Mouse (Mus musculus) midbrain, embryonic 16.5 days (tissue): ENCODE results near the gene Nr2c2. TPM values are rescaled to one million over a fixed set of nuclear protein-coding genes. Genes with fewer than 3 reads are reported as not detected.
A peak's percentile ranks its signal among the peaks of the same experiment; 100 is the strongest.

Experiments used
- ATAC-seq: fragments of 200-750 bp; cut with Nextera tagmentation; 2 replicates; pipeline ENCODE4 v1.8.0; 2017; ENCODE audit warnings: moderate TSS enrichment
- H3K27ac ChIP-seq: fragments of 300-500 bp; sonication (generic); 2 replicates; pipeline ENCODE4 v1.5.1; 2014; ENCODE audit warnings: mild to moderate bottlenecking, low read length, mixed read lengths
- H3K27me3 ChIP-seq: fragments of 300-500 bp; sonication (generic); 2 replicates; pipeline ENCODE4 v1.6.1; 2014; ENCODE audit warnings: low read depth, low read length, mixed read lengths; ENCODE audit not compliant: control insufficient read depth, insufficient read depth
- H3K36me3 ChIP-seq: fragments of 300-500 bp; sonication (generic); 2 replicates; pipeline ENCODE4 v1.6.1; 2014; ENCODE audit warnings: mild to moderate bottlenecking, low read length, moderate library complexity, mixed read lengths; ENCODE audit not compliant: control insufficient read depth, insufficient read depth
- H3K4me1 ChIP-seq: fragments of 300-500 bp; sonication (generic); 2 replicates; pipeline ENCODE4 v1.6.1; 2014; ENCODE audit warnings: mild to moderate bottlenecking, low read length, mixed read lengths; ENCODE audit not compliant: control insufficient read depth, insufficient read depth
- H3K4me2 ChIP-seq: fragments of 300-500 bp; sonication (generic); 2 replicates; pipeline ENCODE4 v1.6.1; 2014; ENCODE audit warnings: mild to moderate bottlenecking, low read length, mixed read lengths
- H3K4me3 ChIP-seq: fragments of 300-500 bp; sonication (generic); 2 replicates; pipeline ENCODE4 v1.5.1; 2014; ENCODE audit warnings: low read depth, mild to moderate bottlenecking, low read length, moderate library complexity, mixed read lengths
- H3K9ac ChIP-seq: fragments of 300-500 bp; sonication (generic); 2 replicates; pipeline ENCODE4 v1.6.1; 2014; ENCODE audit warnings: low read depth, low read length, mixed read lengths
- H3K9me3 ChIP-seq: fragments of 300-500 bp; sonication (generic); replicated peaks from 2 replicates; pipeline ENCODE4 v1.6.1; 2014; ENCODE audit warnings: mild to moderate bottlenecking, low read length, mixed read lengths; ENCODE audit not compliant: control insufficient read depth, poor library complexity, severe bottlenecking
- WGBS: fragments of 180-500 bp; shearing (Covaris S2); extraction: QIAGEN DNeasy Blood & Tissue Kit; methylation state at CpG from one replicate; pipeline ENCODE4 v1.1.7; 2014; 5-methylcytosine and 5-hydroxymethylcytosine counted together
- polyA plus RNA-seq: library from polyadenylated mRNA; unstranded; fragments of >200 nt; fragmentation: Nextera tagmentation; extraction: Ambion mirVana; gene quantifications from 2 replicates; pipeline ENCODE4 v1.2.1, GENCODE M21; 2015

Gene Nr2c2
- polyA plus RNA-seq, 1 experiment from 2014 or later, result 18.7 TPM

DNA sequence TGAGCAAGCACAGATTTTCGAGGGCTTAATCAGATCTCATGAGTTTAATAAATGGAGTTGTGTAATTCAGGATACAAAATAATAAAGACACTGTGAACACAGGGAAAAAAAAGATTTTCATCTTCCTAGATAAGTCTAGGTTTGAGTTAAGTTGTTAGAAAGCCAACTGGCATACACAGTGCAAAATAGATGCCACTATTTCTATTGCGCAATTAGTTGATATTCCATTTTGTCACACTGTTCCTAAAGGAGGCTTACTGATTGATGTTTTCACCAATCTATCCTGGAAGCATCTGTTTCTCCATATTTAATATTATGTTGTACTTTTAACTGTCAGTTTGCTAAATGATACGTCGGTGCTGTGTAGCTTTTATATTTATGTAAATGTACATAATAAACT, 54.7 kb downstream of the Nr2c2 start:
- Histone ChIP-seq H3K27ac (no peak overlapping the region), H3K9me3 (no peaks in the 10 kb centered on the region), H3K9ac (no peak overlapping the region), H3K27me3 (no peaks in the 10 kb centered on the region), H3K4me2 (no peak overlapping the region), H3K36me3 (peaks cover 6% of the 10 kb centered on the region; the same call in 1 of the 2 replicates), H3K4me3 (no peak overlapping the region), H3K4me1 (no peaks in the 10 kb centered on the region)
- 98% methylated on average over 4 of the region's 4 CpGs for WGBS
- ATAC-seq, result no peak

GRCm38 (mm10) chr6:92153774-92154173, 62.6 kb downstream of the Nr2c2 start:
- H3K27ac ChIP-seq, result no peak overlapping the region
- H3K9me3 ChIP-seq, result no peaks in the 10 kb centered on the region
- H3K4me2 ChIP-seq, result no peak overlapping the region
- no peaks in the 10 kb centered on the region for H3K27me3 ChIP-seq
- 92% methylated on average over 1 of the region's 1 CpGs for whole genome bisulfite sequencing
- H3K4me3 ChIP-seq, result no peak overlapping the region
- no peaks in the 10 kb centered on the region for H3K4me1 ChIP-seq
- H3K9ac ChIP-seq, result no peak overlapping the region
- ATAC-seq, result no peak
- H3K36me3 ChIP-seq, result peaks cover 31% of the 10 kb centered on the region

DNA sequence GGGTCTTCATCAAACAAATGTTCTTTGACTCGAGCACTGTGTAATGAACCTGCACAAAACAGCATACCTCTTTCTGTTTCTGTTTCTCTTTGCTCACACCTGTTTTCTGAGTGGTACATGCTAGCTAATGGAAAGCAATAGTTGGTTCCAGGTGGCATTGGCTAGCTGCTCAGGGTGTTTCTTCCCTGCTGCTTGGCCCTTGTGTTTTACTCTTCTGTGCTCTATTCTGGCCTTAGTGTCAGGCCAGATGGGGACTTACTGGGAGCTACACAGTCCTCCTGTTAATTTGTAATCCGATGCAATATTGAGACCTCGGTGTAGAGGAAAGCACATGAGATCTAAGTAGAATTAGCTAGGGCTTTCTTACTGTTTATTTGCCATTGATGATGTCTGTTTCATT, 67.6 kb downstream of the Nr2c2 start:
- Histone ChIP-seq H3K4me1 (no peaks in the 10 kb centered on the region), H3K27ac (no peak overlapping the region), H3K4me2 (no peak overlapping the region), H3K9ac (no peak overlapping the region), H3K27me3 (no peaks in the 10 kb centered on the region), H3K4me3 (no peak overlapping the region), H3K9me3 (no peaks in the 10 kb centered on the region), H3K36me3 (peaks cover 50% of the 10 kb centered on the region)
- 92% methylated on average over 3 of the region's 3 CpGs for WGBS
- no peak for ATAC-seq

GRCm38 (mm10) chr6:92162724-92163123, 71.5 kb downstream of the Nr2c2 start:
- no peak for ATAC-seq
- Histone ChIP-seq H3K9ac (no peak overlapping the region), H3K4me3 (no peak overlapping the region), H3K4me2 (no peak overlapping the region), H3K27me3 (no peaks in the 10 kb centered on the region), H3K36me3 (peaks cover 52% of the 10 kb centered on the region), H3K9me3 (no peaks in the 10 kb centered on the region), H3K27ac (no peak overlapping the region), H3K4me1 (no peaks in the 10 kb centered on the region)
- WGBS, result 86% methylated on average over 1 of the region's 1 CpGs

DNA sequence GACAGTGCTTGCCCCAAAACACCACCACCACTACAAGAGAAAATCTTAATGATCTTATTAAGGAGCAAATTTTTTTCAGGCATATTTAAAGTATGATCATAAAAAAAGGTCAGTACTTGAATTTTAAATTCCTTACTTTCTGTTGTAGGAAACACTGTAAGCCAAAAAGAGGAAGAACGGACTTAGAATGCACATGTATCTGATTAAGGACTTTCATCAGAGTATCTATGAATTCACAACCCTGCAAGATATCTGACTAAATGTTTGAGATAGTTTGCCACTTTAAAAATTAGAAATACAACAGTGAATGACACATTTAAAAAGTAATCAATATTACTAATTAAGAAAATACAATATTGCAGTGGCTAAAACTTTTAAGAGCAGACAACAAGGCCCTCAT, 85.3 kb downstream of the Nr2c2 start:
- H3K27ac ChIP-seq, result no peak overlapping the region
- no peaks in the 10 kb centered on the region for H3K4me1 ChIP-seq
- H3K36me3 ChIP-seq, result peaks cover 35% of the 10 kb centered on the region
- WGBS, result 100% methylated on average over 1 of the region's 1 CpGs
- H3K9me3 ChIP-seq, result no peaks in the 10 kb centered on the region
- H3K27me3 ChIP-seq, result no peaks in the 10 kb centered on the region
- no peak for ATAC-seq
- H3K9ac ChIP-seq, result no peak overlapping the region
- H3K4me2 ChIP-seq, result no peak overlapping the region
- no peak overlapping the region for H3K4me3 ChIP-seq

- peak within 1 kb of the TSS; percentile 85 for H3K9ac ChIP-seq
- H3K36me3 ChIP-seq, result peaks cover 14% of the 10 kb centered on the region
- H3K9me3 ChIP-seq, result no peaks in the 10 kb centered on the region
- H3K4me2 ChIP-seq, result peak within 1 kb of the TSS; percentile 84
- under 1% methylated on average over 42 of the region's 42 CpGs for WGBS
- ATAC-seq, result peak; percentile 95
- H3K27me3 ChIP-seq, result no peaks in the 10 kb centered on the region
- H3K4me3 ChIP-seq, result peak within 1 kb of the TSS; percentile 85
- H3K4me1 ChIP-seq, result peaks cover 14% of the 10 kb centered on the region
- peak within 1 kb of the TSS; percentile 82 for H3K27ac ChIP-seq
Measured at GRCm38 (mm10) chr6:92183621-92184131, 92.5 kb downstream of the Nr2c2 start, which contains the start of gene Mrps25. Mrps25 (minus strand) TSS chr6:92184033.

DNA sequence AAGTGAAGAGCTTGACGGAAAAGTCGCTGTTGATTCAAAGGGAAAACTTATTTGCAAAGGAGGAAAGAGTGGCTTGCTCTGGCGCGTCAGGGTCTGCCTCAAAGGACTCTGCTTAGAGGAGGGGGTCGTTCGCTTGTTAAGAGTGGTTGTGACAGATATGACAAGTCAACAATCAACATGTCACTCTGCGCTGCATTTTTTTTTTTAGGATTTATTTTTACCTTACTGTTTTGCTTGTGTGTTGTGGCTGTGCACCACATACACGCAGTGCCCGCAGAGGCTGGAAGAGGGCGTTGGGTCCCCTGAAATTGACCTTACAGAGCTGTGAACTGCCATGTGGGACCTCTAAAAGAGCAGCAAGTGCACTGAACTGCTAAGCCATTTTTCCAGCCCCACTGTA, 93.0 kb downstream of the Nr2c2 start:
- Histone ChIP-seq H3K4me1 (peaks cover 14% of the 10 kb centered on the region), H3K4me3 (peak overlapping the region; percentile 85), H3K9me3 (no peaks in the 10 kb centered on the region), H3K27me3 (no peaks in the 10 kb centered on the region), H3K27ac (peak overlapping the region; percentile 82), H3K9ac (peak overlapping the region; percentile 85), H3K4me2 (peak overlapping the region; percentile 84), H3K36me3 (peaks cover 14% of the 10 kb centered on the region)
- peak; percentile 77 for ATAC-seq
- 8% methylated on average over 10 of the region's 10 CpGs for WGBS

DNA sequence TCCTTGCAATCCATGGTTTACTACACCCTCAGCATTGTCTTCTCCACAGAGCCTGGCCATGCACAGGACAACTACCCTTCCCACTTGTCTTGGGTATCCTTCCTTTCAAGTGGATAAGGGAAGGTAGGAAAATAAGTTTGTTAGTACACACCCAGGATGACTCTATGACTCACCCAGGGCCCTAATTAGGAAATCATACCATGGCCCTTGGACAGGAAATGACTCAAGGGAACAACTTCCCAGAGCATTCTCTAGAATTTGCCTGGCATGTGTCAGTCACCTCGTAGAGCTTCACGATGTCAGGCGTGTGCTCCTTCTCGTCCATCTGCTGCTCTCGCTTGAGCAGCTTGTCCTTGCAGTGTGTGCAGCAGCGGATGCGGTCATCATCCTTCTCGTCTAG, 108.2 kb downstream of the Nr2c2 start:
- Histone ChIP-seq H3K27me3 (no peaks in the 10 kb centered on the region), H3K4me2 (no peak overlapping the region), H3K9me3 (no peaks in the 10 kb centered on the region), H3K4me1 (no peaks in the 10 kb centered on the region), H3K4me3 (no peak overlapping the region), H3K36me3 (peaks cover 33% of the 10 kb centered on the region), H3K27ac (no peak overlapping the region), H3K9ac (no peak overlapping the region)
- 94% methylated on average over 8 of the region's 8 CpGs for WGBS
- ATAC-seq, result no peak

DNA sequence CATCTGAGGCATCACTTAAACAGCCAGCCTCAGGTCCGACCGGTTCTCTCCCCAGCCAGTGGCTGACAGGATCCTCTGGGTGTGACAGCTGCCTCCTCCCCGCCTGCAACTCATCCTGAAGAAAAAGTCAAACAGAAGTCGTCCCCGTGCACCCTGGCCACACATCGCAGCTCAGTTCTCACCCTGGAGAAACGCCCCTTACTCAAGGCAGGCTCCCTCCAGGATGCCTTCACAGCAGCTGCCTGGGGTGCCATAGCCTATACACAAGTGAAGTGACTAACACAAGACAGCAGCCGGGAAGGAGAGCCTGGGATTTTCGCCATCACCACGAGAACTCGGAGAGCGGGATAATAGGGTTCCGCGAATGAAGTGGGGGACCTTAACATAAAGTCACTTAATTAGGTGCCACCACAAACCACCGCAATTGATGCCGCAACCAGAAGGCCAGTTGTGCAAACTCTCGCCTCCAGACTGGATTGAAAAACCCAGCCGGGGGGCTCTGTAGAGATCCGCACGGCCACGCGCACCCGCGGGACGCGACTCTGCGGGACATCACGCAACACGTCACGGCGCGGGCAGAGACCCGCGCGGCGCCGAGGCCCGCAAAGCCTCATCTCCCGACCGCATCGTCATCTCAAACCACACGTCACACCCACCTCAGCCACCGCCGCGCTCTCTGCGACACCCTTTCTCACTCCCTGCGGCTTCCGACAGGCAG, 123.0 kb downstream of the Nr2c2 start:
- Histone ChIP-seq H3K27me3 (no peaks in the 10 kb centered on the region), H3K27ac (peak overlapping the region; percentile 89), H3K9ac (peak overlapping the region; percentile 90), H3K36me3 (peaks cover 9% of the 10 kb centered on the region), H3K4me1 (peaks cover 11% of the 10 kb centered on the region), H3K4me2 (peak overlapping the region; percentile 97), H3K4me3 (peak overlapping the region; percentile 74), H3K9me3 (no peaks in the 10 kb centered on the region)
- WGBS, result under 1% methylated on average over 47 of the region's 48 CpGs
- ATAC-seq, result peak; percentile 85
